Mouse (Mus musculus) myocyte (in vitro differentiated cells): ENCODE measurements around the gene Mlph. TPM values are rescaled to one million over a fixed set of nuclear protein-coding genes. Genes with fewer than 3 reads are reported as not detected.

Source experiments
- H3K27me3 ChIP-seq: one replicate; pipeline ENCODE4 v1.6.1; 2011; ENCODE audit not compliant: control insufficient read depth, insufficient read depth, insufficient read length
- H3K36me3 ChIP-seq: one replicate; pipeline ENCODE4 v1.6.1; 2011; ENCODE audit not compliant: control insufficient read depth, insufficient read depth
- H3K4me2 ChIP-seq: one replicate; pipeline ENCODE4 v1.6.1; 2011; ENCODE audit warnings: low read depth, control low read depth
- H3K4me3 ChIP-seq: one replicate; pipeline ENCODE4 v1.5.1; 2011; ENCODE audit warnings: mild to moderate bottlenecking, control low read depth, moderate library complexity
- H3K79me2 ChIP-seq: one replicate; pipeline ENCODE4 v1.6.1; 2011; ENCODE audit not compliant: control insufficient read depth, insufficient read depth
- H3ac ChIP-seq: one replicate; pipeline ENCODE4 v1.6.1; 2011; ENCODE audit not compliant: control insufficient read depth, insufficient read length
- CEBPB ChIP-seq: IDR thresholded peaks from 2 replicates; pipeline ENCODE4 v1.6.1; 2011; ENCODE audit warnings: mild to moderate bottlenecking, moderate library complexity; ENCODE audit not compliant: poor library complexity, insufficient read depth, severe bottlenecking
- E2F4 ChIP-seq: IDR thresholded peaks from one replicate; pipeline ENCODE4 v1.6.1; 2011; ENCODE audit warnings: mild to moderate bottlenecking, control low read depth, moderate library complexity; ENCODE audit not compliant: insufficient read depth
- MAX ChIP-seq: IDR thresholded peaks from one replicate; pipeline ENCODE4 v1.6.1; 2011; ENCODE audit warnings: low read depth, mild to moderate bottlenecking, control low read depth
- MYOD1 ChIP-seq, 3 experiments: IDR thresholded peaks; one replicate each; pipeline ENCODE4 v1.6.1; 2011; ENCODE audit warnings: control low read depth in 2 of 3, low read depth in 2 of 3, mild to moderate bottlenecking in 2 of 3, moderate library complexity in 1 of 3; ENCODE audit not compliant: insufficient read length in 2 of 3, control insufficient read depth in 1 of 3
- MYOG ChIP-seq, 3 experiments: IDR thresholded peaks; one replicate each; pipeline ENCODE4 v1.6.1; 2011; ENCODE audit warnings: control low read depth in 2 of 3, low read depth in 2 of 3, mild to moderate bottlenecking in 2 of 3; ENCODE audit not compliant: insufficient read length in 2 of 3, control insufficient read depth in 1 of 3, insufficient read depth in 1 of 3
- POLR2A ChIP-seq: IDR thresholded peaks from one replicate; pipeline ENCODE4 v1.6.1; 2011; ENCODE audit warnings: low read depth, mild to moderate bottlenecking, control low read depth, moderate library complexity; ENCODE audit not compliant: insufficient read length
- POLR2AphosphoS2 ChIP-seq: IDR thresholded peaks from one replicate; pipeline ENCODE4 v1.6.1; 2011; ENCODE audit warnings: low read depth, control low read depth; ENCODE audit not compliant: insufficient read length
- REST ChIP-seq: IDR thresholded peaks from one replicate; pipeline ENCODE4 v1.6.1; 2011; ENCODE audit warnings: mild to moderate bottlenecking, control low read depth, moderate library complexity; ENCODE audit not compliant: insufficient read depth, insufficient read length
- SRF ChIP-seq: IDR thresholded peaks from one replicate; pipeline ENCODE4 v1.6.1; 2011; ENCODE audit warnings: low read depth; ENCODE audit not compliant: control insufficient read depth, insufficient read length
- TCF12 ChIP-seq: IDR thresholded peaks from one replicate; pipeline ENCODE4 v1.6.1; 2011; ENCODE audit warnings: mild to moderate bottlenecking, control low read depth; ENCODE audit not compliant: poor library complexity, insufficient read depth, severe bottlenecking
- TCF3 ChIP-seq: IDR thresholded peaks from one replicate; pipeline ENCODE4 v1.6.1; 2011; ENCODE audit warnings: low read depth, control low read depth; ENCODE audit not compliant: insufficient read length
- USF1 ChIP-seq: IDR thresholded peaks from one replicate; pipeline ENCODE4 v1.6.1; 2011; ENCODE audit warnings: low read depth, mild to moderate bottlenecking, control low read depth, moderate library complexity
- polyA plus RNA-seq: library from polyadenylated mRNA; unstranded; fragments of >200 nt; fragmentation: generic; extraction: Trizol; gene quantifications from one replicate; pipeline ENCODE4 v1.2.1, GENCODE M21; 2012; ENCODE audit warnings: missing spikeins

The Mlph gene
- polyA plus RNA-seq, 1 experiment: 0.11 TPM

GRCm38 (mm10) chr1:90969881-90970390 lies 55.1 kb downstream of the Mlph start:
- H3ac ChIP-seq: no peak overlapping the region
- no peaks in the 10 kb centered on the region for H3K79me2 ChIP-seq
- TF ChIP-seq TCF3: no peak
- no peak overlapping the region for H3K4me3 ChIP-seq
- no peak overlapping the region for H3K4me2 ChIP-seq
- H3K27me3 ChIP-seq: no peaks in the 10 kb centered on the region
- H3K36me3 ChIP-seq: no peaks in the 10 kb centered on the region

DNA sequence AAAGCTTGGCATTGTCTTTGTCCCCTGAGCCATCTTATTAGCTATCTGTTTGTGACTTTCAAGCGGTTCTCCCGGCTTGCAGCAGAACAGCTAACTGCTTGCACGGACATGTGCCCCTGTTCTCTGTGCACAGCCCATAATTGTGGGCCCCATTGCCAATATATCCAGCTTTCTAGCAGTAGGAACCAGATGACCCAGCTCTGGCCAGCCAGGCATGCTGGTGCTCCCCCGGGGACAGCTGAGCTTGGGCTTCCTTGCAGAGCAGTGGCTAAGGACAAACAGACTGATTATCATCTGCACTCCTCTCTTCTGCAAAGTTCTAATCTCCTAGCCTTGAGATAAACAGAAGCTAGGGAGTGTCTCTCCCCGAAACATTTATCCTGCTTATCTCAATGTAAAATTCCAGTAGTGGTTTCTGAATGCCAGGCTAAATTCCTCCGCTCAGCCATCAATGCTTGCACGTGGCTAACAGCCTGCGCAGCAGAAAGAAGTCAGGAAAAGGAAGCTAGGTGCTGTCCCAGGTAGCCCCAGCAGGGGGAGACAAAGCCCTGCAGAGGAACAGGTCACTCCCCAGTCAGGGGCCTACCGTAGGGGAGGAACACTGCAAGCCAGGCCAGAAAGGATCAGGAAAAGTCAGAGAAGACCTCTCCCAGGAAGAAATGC lies 58.2 kb downstream of the Mlph start:
- Histone ChIP-seq H3K4me2 (peak overlapping the region; percentile 44), H3K79me2 (no peaks in the 10 kb centered on the region), H3K36me3 (no peaks in the 10 kb centered on the region), H3K4me3 (no peak overlapping the region), H3K27me3 (no peaks in the 10 kb centered on the region), H3ac (no peak overlapping the region)
- no peak for TF ChIP-seq TCF12
- no peak for TF ChIP-seq POLR2A
- no peak for TF ChIP-seq POLR2AphosphoS2
- no peak for TF ChIP-seq SRF
- peak; percentile 42 for TF ChIP-seq USF1
- TF ChIP-seq MYOD1 (IDR thresholded peaks at IDR 0.05; ENCODE audit: control insufficient read depth in 1 of 3, insufficient read length in 2 of 3, low read depth in 2 of 3): no peak
- no peak for TF ChIP-seq CEBPB
- TF ChIP-seq REST: no peak
- no peak for TF ChIP-seq E2F4
- peak in 1 of 3 experiments; percentile 75 for TF ChIP-seq MYOG (IDR thresholded peaks at IDR 0.05; ENCODE audit: control insufficient read depth in 1 of 3, insufficient read depth in 1 of 3, insufficient read length in 2 of 3, low read depth in 2 of 3)
- TF ChIP-seq MAX: no peak
- TF ChIP-seq TCF3: no peak

DNA sequence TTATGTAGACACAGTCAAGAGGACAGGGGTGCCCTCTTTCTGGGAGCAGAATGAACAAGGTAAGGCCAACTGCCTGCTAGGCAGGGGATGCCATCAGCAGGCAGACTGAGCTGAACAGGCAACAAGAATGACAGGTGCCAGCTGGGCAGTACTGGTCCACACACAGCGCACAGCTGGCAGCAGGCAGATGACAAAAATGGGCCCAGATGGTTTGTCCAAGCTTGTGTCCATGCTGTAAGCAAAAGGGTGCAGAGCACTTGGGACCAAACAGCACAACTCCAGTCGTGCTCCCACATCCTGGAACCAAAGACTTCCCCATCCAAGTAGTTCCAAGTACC lies 58.7 kb downstream of the Mlph start:
- H3K27me3 ChIP-seq: no peaks in the 10 kb centered on the region
- no peak overlapping the region for H3K4me3 ChIP-seq
- H3K36me3 ChIP-seq: no peaks in the 10 kb centered on the region
- H3K4me2 ChIP-seq: peak overlapping the region; percentile 44
- no peaks in the 10 kb centered on the region for H3K79me2 ChIP-seq
- TF ChIP-seq E2F4 (no peak), TCF12 (peak; percentile 67), MAX (no peak), TCF3 (peak; percentile 80), CEBPB (no peak), SRF (no peak), MYOD1 (IDR thresholded peaks at IDR 0.05; ENCODE audit: control insufficient read depth in 1 of 3, insufficient read length in 2 of 3, low read depth in 2 of 3) (peak; percentile 49 to 96 (median 95)), MYOG (IDR thresholded peaks at IDR 0.05; ENCODE audit: control insufficient read depth in 1 of 3, insufficient read depth in 1 of 3, insufficient read length in 2 of 3, low read depth in 2 of 3) (peak; percentile 69 to 89 (median 84)), POLR2AphosphoS2 (no peak), USF1 (no peak), POLR2A (no peak), REST (no peak)
- H3ac ChIP-seq: no peak overlapping the region

DNA sequence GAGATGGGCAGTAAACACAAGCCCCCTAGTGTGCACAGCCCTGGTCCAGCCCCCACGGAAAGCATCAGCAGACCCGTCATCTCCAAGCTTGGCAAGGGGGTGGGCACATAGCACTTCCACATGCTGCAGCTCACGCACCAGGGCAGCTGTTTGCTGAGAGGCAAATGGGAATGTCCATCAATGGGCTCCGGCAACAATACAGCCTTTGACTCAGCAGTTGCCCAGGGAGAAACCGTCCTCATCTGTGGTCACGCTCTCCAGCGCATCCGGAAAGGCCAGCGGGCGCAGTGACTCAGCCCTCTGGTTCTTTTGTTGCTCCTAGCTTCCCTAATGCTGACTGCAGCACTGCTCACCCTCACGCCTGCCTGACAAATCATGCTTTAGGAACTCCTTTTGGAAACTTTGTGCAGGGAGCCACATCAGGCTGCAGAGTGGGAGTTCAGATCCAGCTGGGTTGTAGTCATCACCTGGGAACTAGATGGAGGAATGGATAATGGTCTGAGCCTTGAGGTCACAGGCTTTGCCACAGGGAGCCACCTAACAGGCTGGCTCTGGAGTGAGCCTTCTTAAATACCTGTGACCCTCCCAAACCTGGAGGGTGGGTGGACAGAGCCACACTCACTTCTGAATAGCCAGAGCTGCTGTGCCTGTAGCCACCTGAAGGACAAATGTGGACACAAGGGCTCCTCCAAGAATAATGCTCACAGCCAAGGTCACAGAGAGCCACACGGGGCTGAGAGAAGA lies 60.2 kb downstream of the Mlph start:
- Histone ChIP-seq H3ac (no peak overlapping the region), H3K4me3 (no peak overlapping the region), H3K79me2 (no peaks in the 10 kb centered on the region), H3K4me2 (peak overlapping the region; percentile 54), H3K36me3 (no peaks in the 10 kb centered on the region), H3K27me3 (no peaks in the 10 kb centered on the region)
- peak; percentile 68 to 97 (median 97) for TF ChIP-seq MYOD1 (IDR thresholded peaks at IDR 0.05; ENCODE audit: control insufficient read depth in 1 of 3, insufficient read length in 2 of 3, low read depth in 2 of 3)
- no peak for TF ChIP-seq SRF
- TF ChIP-seq CEBPB: no peak
- TF ChIP-seq MAX: no peak
- TF ChIP-seq TCF12: peak; percentile 76
- no peak for TF ChIP-seq POLR2AphosphoS2
- peak; percentile 1 for TF ChIP-seq USF1
- TF ChIP-seq MYOG (IDR thresholded peaks at IDR 0.05; ENCODE audit: control insufficient read depth in 1 of 3, insufficient read depth in 1 of 3, insufficient read length in 2 of 3, low read depth in 2 of 3): peak; percentile 73 to 97 (median 95)
- peak; percentile 65 for TF ChIP-seq TCF3

GRCm38 (mm10) chr1:90975960-90976359 lies 61.1 kb downstream of the Mlph start:
- H3K27me3 ChIP-seq: no peaks in the 10 kb centered on the region
- no peak overlapping the region for H3K4me2 ChIP-seq
- no peaks in the 10 kb centered on the region for H3K36me3 ChIP-seq
- H3K79me2 ChIP-seq: no peaks in the 10 kb centered on the region
- H3ac ChIP-seq: no peak overlapping the region
- H3K4me3 ChIP-seq: no peak overlapping the region
- TF ChIP-seq SRF: no peak
- TF ChIP-seq POLR2AphosphoS2: no peak
- no peak for TF ChIP-seq MYOD1 (IDR thresholded peaks at IDR 0.05; ENCODE audit: control insufficient read depth in 1 of 3, insufficient read length in 2 of 3, low read depth in 2 of 3)
- no peak for TF ChIP-seq REST
- no peak for TF ChIP-seq CEBPB
- no peak for TF ChIP-seq MYOG (IDR thresholded peaks at IDR 0.05; ENCODE audit: control insufficient read depth in 1 of 3, insufficient read depth in 1 of 3, insufficient read length in 2 of 3, low read depth in 2 of 3)
- TF ChIP-seq TCF3: no peak
- no peak for TF ChIP-seq MAX
- TF ChIP-seq E2F4: no peak
